Mouse (Mus musculus) hindbrain, postnatal 0 days (tissue): ENCODE data around the gene Mrpl48. TPM values are rescaled to one million over a fixed set of nuclear protein-coding genes. Genes with fewer than 3 reads are reported as not detected.

ENCODE experiments used
- ATAC-seq: fragments of 200-750 bp; cut with Nextera tagmentation; 2 replicates; pipeline ENCODE4 v1.8.0; 2017; ENCODE audit warnings: mild to moderate bottlenecking, moderate TSS enrichment, moderate library complexity
- DNase-seq: peaks from one replicate; pipeline ENCODE4 v3.0.0-alpha.2; 2015; ENCODE audit warnings: low spot score
- H3K27ac ChIP-seq: fragments of 300-500 bp; sonication (generic); 2 replicates; pipeline ENCODE4 v1.5.1; 2014; ENCODE audit warnings: mild to moderate bottlenecking
- H3K27me3 ChIP-seq: fragments of 300-500 bp; sonication (generic); 2 replicates; pipeline ENCODE4 v1.6.1; 2014; ENCODE audit warnings: low read length, mixed read lengths; ENCODE audit not compliant: insufficient read depth
- H3K36me3 ChIP-seq: fragments of 300-500 bp; sonication (generic); 2 replicates; pipeline ENCODE4 v1.6.1; 2014; ENCODE audit warnings: low read length, mixed read lengths; ENCODE audit not compliant: insufficient read depth
- H3K4me1 ChIP-seq: fragments of 300-500 bp; sonication (generic); 2 replicates; pipeline ENCODE4 v1.6.1; 2014; ENCODE audit warnings: antibody characterized with exemption, low read length, mixed read lengths; ENCODE audit not compliant: insufficient read depth
- H3K4me2 ChIP-seq: fragments of 300-500 bp; sonication (generic); 2 replicates; pipeline ENCODE4 v1.6.1; 2014; ENCODE audit warnings: low read depth, mild to moderate bottlenecking, low read length, moderate library complexity, mixed read lengths
- H3K4me3 ChIP-seq: fragments of 300-500 bp; sonication (generic); 2 replicates; pipeline ENCODE4 v1.5.1; 2014; ENCODE audit warnings: low read length
- H3K9ac ChIP-seq: fragments of 300-500 bp; sonication (generic); replicated peaks from 2 replicates; pipeline ENCODE4 v1.6.1; 2014; ENCODE audit warnings: mild to moderate bottlenecking, low read length, moderate library complexity, mixed read lengths
- H3K9me3 ChIP-seq: fragments of 300-500 bp; sonication (generic); 2 replicates; pipeline ENCODE4 v1.6.1; 2016; ENCODE audit warnings: low read length, mixed read lengths
- CTCF ChIP-seq: IDR thresholded peaks from 2 replicates; pipeline ENCODE4 v1.5.1; 2016; ENCODE audit warnings: antibody characterized with exemption, control low read depth, low read depth
- WGBS: fragments of 180-500 bp; shearing (Covaris S2); extraction: QIAGEN DNeasy Blood & Tissue Kit; methylation state at CpG from one replicate; pipeline ENCODE4 v1.1.7; 2014; 5-methylcytosine and 5-hydroxymethylcytosine counted together
- polyA plus RNA-seq: library from polyadenylated mRNA; unstranded; fragments of >200 nt; fragmentation: Nextera tagmentation; extraction: Ambion mirVana; gene quantifications from 2 replicates; pipeline ENCODE4 v1.2.1, GENCODE M21; 2015
- total RNA-seq: library from RNA; depleted of rRNA; stranded (reverse); fragments of >200 nt; gene quantifications from 2 replicates; pipeline ENCODE4 v1.2.3, GENCODE M21; 2014

Gene Mrpl48
- total and polyA plus RNA-seq, 2 experiments from 2014 or later, result 29.8 to 97.5 TPM

DNA sequence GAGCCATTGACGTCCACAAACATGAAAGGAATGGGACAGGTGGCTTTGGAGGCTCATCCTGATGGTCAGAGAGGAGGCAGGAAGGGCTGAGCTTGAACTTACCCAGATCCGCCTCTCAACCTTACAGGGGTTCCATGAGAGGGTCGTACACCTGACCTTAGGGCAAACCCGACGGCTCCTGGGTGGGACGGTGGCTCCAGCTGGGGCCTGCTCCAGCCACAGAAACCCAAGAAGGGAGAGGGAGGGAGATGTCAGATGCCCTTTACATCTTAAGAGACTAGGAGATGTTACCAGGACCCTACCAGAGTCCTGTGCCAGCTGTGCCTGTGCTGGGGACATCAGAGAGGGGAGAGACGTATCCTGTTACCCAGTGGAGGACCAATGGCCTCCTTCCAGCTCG, 41.7 kb upstream of the Mrpl48 start:
- Histone ChIP-seq H3K9ac (no peak overlapping the region), H3K9me3 (no peaks in the 10 kb centered on the region), H3K27ac (no peak overlapping the region), H3K27me3 (no peaks in the 10 kb centered on the region), H3K4me1 (0 out of 2 replicates have a peak, but pooled peaks cover 6% of the 10 kb centered on the region), H3K4me3 (no peak overlapping the region), H3K36me3 (no peaks in the 10 kb centered on the region), H3K4me2 (no peak overlapping the region)
- DNase-seq (no peak), ATAC-seq (no peak)
- WGBS, result 72% methylated on average over 8 of the region's 8 CpGs
- no peak for TF ChIP-seq CTCF

DNA sequence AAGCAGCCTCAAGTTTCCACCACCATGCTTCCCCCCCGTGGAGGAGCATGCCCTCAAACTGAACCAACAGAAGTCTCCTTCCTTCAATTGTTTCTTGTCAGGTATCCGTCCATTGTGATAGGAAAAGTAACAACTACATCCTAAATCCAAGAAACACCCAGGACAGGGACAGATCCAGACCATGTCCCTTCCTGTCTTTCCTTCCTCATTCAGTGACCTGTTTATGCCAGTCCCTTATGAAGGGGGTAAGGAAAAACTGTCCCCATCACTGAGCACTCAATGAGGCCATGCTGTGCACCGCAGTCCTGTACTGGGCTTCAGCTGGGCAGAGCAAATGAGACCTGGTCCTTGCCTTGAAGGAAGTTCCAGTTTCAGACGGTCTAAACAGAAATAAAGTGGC, 41.0 kb upstream of the Mrpl48 start:
- Histone ChIP-seq H3K4me2 (no peak overlapping the region), H3K4me1 (0 out of 2 replicates have a peak, but pooled peaks cover 2% of the 10 kb centered on the region), H3K9me3 (no peaks in the 10 kb centered on the region), H3K36me3 (no peaks in the 10 kb centered on the region), H3K9ac (no peak overlapping the region), H3K27me3 (no peaks in the 10 kb centered on the region), H3K4me3 (no peak overlapping the region), H3K27ac (no peak overlapping the region)
- TF ChIP-seq CTCF, result no peak
- DNase-seq, result no peak
- WGBS, result 80% methylated on average over 4 of the region's 4 CpGs
- no peak for ATAC-seq

GRCm38 (mm10) chr7:100645147-100645546, 37.0 kb upstream of the Mrpl48 start:
- H3K36me3 ChIP-seq, result peaks cover 5% of the 10 kb centered on the region
- no peak overlapping the region for H3K4me3 ChIP-seq
- H3K27ac ChIP-seq, result no peak overlapping the region
- ATAC-seq (peak; percentile 41; the same call in 1 of the 2 replicates), DNase-seq (peak; percentile 81)
- no peaks in the 10 kb centered on the region for H3K4me1 ChIP-seq
- no peak overlapping the region for H3K4me2 ChIP-seq
- H3K9ac ChIP-seq, result no peak overlapping the region
- H3K27me3 ChIP-seq, result no peaks in the 10 kb centered on the region
- H3K9me3 ChIP-seq, result no peaks in the 10 kb centered on the region
- 28% methylated on average over 3 of the region's 3 CpGs for WGBS
- peak; percentile 75 for TF ChIP-seq CTCF

DNA sequence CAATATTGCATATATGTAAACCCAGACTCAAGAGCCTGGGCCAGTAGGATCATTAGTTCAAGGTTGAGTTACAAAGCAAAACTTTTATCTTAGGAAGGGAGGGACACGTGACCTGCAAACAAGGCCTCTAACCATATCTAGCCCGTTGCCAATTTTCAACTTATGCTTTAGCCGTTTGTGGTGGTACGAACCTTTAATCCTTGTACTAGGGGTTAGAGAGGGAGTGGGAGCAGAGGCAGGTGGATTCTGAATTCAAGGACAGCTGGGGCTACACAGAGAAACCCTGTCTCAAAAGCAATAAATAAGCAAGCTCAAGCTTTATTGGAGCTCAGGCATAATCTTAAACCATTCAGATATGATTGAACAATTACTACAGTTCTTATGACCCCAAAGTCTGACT, 34.3 kb upstream of the Mrpl48 start:
- Histone ChIP-seq H3K27me3 (no peaks in the 10 kb centered on the region), H3K4me2 (no peak overlapping the region), H3K4me3 (no peak overlapping the region), H3K4me1 (no peaks in the 10 kb centered on the region), H3K9me3 (no peaks in the 10 kb centered on the region), H3K9ac (no peak overlapping the region), H3K27ac (no peak overlapping the region), H3K36me3 (peaks cover 5% of the 10 kb centered on the region)
- 97% methylated on average over 4 of the region's 4 CpGs for WGBS
- ATAC-seq (no peak), DNase-seq (no peak)
- TF ChIP-seq CTCF, result no peak

DNA sequence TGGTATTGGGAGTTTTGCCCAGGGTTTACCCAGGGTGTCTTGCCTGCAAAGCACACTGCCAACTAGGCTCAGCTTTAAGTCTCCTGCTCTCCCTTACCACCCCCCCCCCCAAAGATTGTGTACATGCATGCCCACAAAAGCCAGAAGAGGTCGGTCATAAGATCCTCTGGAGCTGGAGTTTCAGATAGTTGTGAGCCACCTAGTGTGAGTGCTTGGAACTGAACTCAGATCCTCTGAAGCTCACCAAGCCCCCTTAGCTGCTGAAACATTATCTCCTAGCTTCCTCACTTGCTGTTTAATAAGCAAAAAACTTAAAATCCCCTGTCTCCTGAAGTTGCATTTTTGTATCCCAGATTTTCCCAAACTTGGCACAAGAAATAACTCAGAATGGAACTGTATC, 29.6 kb upstream of the Mrpl48 start:
- 0% methylated on average over 1 of the region's 1 CpGs for WGBS
- no peak overlapping the region for H3K4me2 ChIP-seq
- H3K27me3 ChIP-seq, result no peaks in the 10 kb centered on the region
- H3K4me1 ChIP-seq, result no peaks in the 10 kb centered on the region
- no peak overlapping the region for H3K4me3 ChIP-seq
- peaks cover 9% of the 10 kb centered on the region; the same call in 1 of the 2 replicates for H3K36me3 ChIP-seq
- no peak overlapping the region for H3K9ac ChIP-seq
- no peak overlapping the region for H3K27ac ChIP-seq
- peak; percentile 72; the same call in 1 of the 2 replicates for ATAC-seq
- DNase-seq, result peak; percentile 74
- peak; percentile 70 for TF ChIP-seq CTCF
- no peaks in the 10 kb centered on the region for H3K9me3 ChIP-seq

- no peak for TF ChIP-seq CTCF
- WGBS, result 58% methylated on average over 3 of the region's 3 CpGs
- no peaks in the 10 kb centered on the region for H3K9me3 ChIP-seq
- peaks cover 3% of the 10 kb centered on the region; the same call in 1 of the 2 replicates for H3K36me3 ChIP-seq
- ATAC-seq (no peak), DNase-seq (no peak)
- no peaks in the 10 kb centered on the region for H3K27me3 ChIP-seq
- H3K9ac ChIP-seq, result no peak overlapping the region
- H3K4me1 ChIP-seq, result no peaks in the 10 kb centered on the region
- no peak overlapping the region for H3K4me2 ChIP-seq
- H3K4me3 ChIP-seq, result no peak overlapping the region
- no peak overlapping the region for H3K27ac ChIP-seq
Measured at GRCm38 (mm10) chr7:100624538-100624937, 16.4 kb upstream of the Mrpl48 start.

DNA sequence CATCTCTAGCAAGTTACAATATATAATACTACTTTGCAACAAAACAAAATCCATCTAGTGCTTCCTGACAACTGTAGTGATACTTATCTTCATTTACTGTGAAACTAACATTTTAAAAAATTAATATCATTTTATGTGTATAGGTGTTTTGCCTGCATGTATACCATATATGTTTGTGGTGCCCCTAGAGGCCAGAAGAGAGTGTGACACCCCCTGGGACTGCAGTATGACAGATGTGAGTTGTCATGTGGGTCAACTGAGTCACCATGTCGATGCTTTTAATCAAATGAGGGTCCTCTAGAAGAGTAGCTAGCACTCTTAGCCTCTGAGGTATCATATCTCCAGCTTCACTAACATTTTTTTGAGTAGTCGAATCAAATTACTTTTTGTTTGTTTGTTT, 14.2 kb upstream of the Mrpl48 start:
- H3K4me3 ChIP-seq, result no peak overlapping the region
- no peaks in the 10 kb centered on the region for H3K36me3 ChIP-seq
- H3K27ac ChIP-seq, result no peak overlapping the region
- TF ChIP-seq CTCF, result peak; percentile 34
- no peaks in the 10 kb centered on the region for H3K27me3 ChIP-seq
- DNase-seq, result no peak
- ATAC-seq, result no peak
- H3K9ac ChIP-seq, result no peak overlapping the region
- H3K4me1 ChIP-seq, result no peaks in the 10 kb centered on the region
- no peaks in the 10 kb centered on the region for H3K9me3 ChIP-seq
- H3K4me2 ChIP-seq, result no peak overlapping the region
- 89% methylated on average over 2 of the region's 2 CpGs for whole genome bisulfite sequencing
